Mouse (Mus musculus): ENCODE measurements at regions not wholly inside any gene's neighbourhood (a gene's known extent, or its start where the extent isn't known, plus 50 kb on each side); places are given as distances from the start of the nearest gene placed in this dataset.
A peak's percentile ranks its signal among the peaks of the same experiment; 100 is the strongest.

GRCm38 (mm10) chr14:106364767-106365623, 259.0 kb downstream of the Trim52 start:
- intact Hi-C loops (cut with DNase I): loop anchor here (10.0 kb wide), 1 partner anchor 60 kb away; no protein-coding TSS in a partner anchor
- no peak for DNase-seq (ENCODE audit: low spot score in 2 of 2)

DNA sequence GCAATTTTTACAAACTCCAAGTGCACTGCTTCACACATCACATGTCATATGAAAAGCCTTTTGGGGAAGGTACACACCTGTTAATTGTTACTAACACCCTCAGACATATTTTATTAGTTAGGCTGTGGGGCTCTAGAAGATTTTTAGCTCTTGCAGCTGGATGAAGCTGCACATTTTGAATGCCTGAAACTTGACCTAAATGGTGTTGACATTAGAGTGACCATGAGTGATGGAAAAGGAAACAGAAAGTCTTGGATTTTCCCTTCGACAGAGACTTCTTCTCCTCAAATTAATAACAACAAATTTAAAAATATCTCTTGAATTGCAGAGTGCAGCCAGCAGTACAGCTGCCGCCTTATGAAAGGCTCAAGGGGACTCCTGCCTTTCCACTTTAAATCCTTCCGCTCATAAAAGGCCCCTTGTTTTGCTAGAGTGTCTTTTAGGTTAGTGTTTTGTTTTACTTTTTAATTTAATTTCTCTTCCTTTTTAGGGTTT, 259.7 kb downstream of the Trim52 start:
- intact Hi-C loops (cut with DNase I): loop anchor here (10.0 kb wide), 1 partner anchor 59 kb away; no protein-coding TSS in a partner anchor
- DNase-seq (ENCODE audit: low spot score in 2 of 2): no peak

DNA sequence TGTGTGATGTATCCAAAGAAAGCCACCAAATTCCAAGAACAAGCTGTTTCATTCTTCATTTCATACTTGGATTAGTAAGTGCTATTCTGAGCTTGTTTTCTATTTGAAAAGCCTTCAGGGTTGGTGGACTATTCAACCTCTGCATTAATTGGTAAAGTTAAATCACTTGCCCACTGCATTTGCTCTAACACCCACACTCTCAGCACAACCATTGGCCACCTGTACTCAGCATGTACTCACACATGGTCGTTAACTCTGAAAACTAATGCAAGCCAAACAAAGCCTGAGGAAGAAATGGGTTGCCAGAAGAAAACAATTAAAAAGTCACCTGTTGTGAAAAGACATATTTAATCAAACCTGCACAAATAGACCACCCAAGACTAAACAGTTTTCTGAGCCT, 267.5 kb downstream of the Trim52 start:
- no peak for DNase-seq (ENCODE audit: low spot score in 2 of 2)
- intact Hi-C loops (cut with DNase I): no loop called here

DNA sequence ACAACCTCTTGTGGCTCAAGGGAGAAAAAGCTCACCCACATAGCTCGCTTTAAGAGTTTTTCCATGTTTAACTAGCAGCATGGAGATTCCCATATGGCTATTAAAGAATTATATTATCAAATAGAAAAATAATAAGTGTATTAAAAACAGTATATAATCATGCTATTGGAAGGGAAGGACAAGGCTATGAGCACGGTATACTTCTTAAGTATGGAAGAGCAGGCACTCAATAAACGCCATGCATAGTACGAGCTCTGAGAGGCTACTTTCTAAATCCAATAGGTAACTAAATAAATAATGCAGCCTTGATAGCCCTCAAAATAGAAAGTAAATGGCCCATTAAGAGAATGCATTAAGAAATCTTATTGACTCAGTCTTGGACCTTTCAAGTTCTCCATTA, 273.6 kb downstream of the Trim52 start:
- intact Hi-C loops (cut with DNase I): no loop called here
- no peak for DNase-seq (ENCODE audit: low spot score in 2 of 2)

GRCm38 (mm10) chr14:106387671-106388070, 281.7 kb downstream of the Trim52 start:
- no peak for DNase-seq (ENCODE audit: low spot score in 2 of 2)
- intact Hi-C loops (cut with DNase I): no loop called here

- DNase-seq (ENCODE audit: low spot score in 2 of 2): no peak
- intact Hi-C loops (cut with DNase I): no loop called here
These were observed 284.5 kb downstream of the Trim52 start for GRCm38 (mm10) chr14:106390546-106390945.

DNA sequence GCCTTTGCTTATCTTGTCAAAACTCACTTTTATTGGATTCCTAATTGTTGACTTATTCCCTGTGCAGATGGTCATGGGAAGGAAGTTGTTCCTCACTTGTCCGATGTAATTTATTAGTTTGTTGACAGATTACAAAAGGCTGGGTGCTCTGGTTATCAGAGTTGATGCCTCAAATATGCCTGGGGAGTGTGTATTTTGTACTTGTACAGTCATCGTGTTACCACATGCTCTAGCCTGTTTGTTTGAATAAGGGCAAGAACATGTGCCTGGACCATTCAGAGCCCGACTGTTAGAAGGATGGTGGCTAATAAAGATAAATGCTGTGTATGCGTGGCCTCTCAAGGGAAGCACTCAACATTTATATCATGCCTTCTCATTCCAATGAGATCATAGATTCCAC, 288.0 kb downstream of the Trim52 start:
- intact Hi-C loops (cut with DNase I): no loop called here
- DNase-seq (ENCODE audit: low spot score in 2 of 2): no peak

DNA sequence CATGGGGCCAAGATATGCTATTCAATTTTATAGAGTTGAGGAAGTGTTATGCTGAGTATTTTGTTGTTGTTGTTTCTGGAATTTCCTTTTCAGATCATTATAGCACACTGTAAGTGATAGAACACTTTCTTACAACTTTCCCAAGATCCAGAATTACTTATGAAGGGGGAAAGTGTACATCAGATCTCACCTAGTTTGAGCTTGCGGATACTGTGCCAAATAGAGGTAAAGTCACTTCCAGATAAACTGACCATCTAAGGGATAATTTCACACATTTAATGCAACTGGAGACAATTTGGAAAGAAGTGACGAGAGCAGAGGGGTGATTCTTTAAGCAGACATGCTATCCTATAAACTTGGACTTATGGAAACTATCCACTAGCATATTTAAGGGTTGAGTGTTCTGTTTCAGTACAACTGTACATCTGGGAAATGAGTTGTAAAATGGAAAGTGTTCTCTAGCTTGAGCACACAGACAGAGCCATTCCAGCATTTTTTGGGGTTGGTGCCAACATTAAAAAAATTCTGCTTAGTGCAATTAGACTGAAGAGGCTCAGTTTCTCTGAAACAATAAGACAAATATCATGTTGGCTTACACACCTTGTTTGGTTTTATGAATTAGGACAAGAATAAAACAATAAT, 307.0 kb downstream of the Trim52 start:
- DNase-seq (ENCODE audit: low spot score in 2 of 2): no peak
- intact Hi-C loops (cut with DNase I): no loop called here

GRCm38 (mm10) chr14:106424714-106425113, 318.7 kb downstream of the Trim52 start:
- intact Hi-C loops (cut with DNase I): loop anchor here (10.0 kb wide), 1 partner anchor 60 kb away; no protein-coding TSS in a partner anchor
- no peak for DNase-seq (ENCODE audit: low spot score in 2 of 2)

- intact Hi-C loops (cut with DNase I): loop anchor here (10.0 kb wide), 1 partner anchor 64 kb away; no protein-coding TSS in a partner anchor
- no peak for DNase-seq (ENCODE audit: low spot score in 2 of 2)
These were observed 322.6 kb downstream of the Trim52 start for GRCm38 (mm10) chr14:106428594-106428993.

DNA sequence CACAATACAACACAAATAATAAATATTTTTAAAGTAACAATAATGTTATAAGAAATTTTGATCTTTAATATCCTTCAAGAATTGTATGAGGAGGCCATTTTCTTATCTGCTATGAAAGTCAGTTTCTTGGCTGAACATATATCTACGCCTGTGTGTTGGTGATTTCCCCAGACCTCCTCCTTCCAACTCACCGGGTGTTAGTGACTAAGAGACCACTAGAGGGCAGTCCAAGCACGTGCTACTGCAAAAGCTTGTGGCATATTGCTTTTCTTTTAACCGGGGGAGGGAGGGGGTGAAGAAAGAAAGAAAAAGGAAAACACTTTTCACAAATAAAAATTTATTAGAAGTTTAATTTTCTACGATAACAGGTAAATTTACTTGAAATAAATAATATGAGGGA, 333.3 kb downstream of the Trim52 start:
- intact Hi-C loops (cut with DNase I): loop anchor here (1.0 to 10.0 kb wide), 2 partner anchors 46 to 61 kb away; no protein-coding TSS in a partner anchor
- DNase-seq (ENCODE audit: low spot score in 2 of 2): peak; percentile 75 to 83

DNA sequence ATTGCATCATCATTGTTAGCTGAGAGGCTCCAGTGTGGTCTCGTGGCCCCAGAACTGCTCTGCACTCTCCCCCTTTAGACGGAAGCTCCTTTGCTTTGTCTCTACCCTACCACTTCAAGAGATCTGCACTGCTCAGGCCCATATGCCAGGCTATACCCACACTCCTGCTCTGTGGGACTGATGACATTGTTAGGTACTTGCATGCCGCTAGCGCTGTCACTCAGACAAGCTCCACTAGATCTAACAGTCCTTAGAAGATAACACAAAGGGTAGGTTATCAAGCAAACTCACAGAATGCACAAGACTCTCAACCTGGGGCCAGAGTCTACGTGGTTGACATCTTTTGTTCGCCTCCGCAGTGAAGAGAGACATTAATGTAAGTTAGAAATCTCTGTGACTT, 383.1 kb downstream of the Trim52 start:
- intact Hi-C loops (cut with DNase I): loop anchor here (10.0 kb wide), 1 partner anchor 54 kb away; no protein-coding TSS in a partner anchor
- no peak for DNase-seq (ENCODE audit: low spot score in 2 of 2)

DNA sequence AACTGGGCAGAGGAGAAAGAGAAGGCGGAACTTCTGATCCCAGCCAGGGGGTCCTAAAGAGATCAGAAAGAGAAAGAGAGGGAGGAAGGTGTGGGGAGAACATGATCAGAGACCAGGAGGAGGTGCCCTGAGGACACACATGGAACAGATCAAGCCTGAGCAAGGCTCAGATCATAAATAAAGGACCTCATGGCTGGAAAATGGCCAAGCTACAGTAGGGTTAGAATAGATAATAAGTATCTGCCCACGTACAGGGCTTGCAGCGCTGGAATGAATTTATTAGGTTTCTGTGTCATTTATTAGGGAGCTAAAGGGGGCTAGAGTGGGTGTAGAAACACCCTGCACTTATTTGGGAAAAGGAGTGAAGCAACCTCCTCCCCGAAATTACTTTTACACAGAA, 385.4 kb downstream of the Trim52 start:
- intact Hi-C loops (cut with DNase I): no loop called here
- DNase-seq (ENCODE audit: low spot score in 2 of 2): no peak

DNA sequence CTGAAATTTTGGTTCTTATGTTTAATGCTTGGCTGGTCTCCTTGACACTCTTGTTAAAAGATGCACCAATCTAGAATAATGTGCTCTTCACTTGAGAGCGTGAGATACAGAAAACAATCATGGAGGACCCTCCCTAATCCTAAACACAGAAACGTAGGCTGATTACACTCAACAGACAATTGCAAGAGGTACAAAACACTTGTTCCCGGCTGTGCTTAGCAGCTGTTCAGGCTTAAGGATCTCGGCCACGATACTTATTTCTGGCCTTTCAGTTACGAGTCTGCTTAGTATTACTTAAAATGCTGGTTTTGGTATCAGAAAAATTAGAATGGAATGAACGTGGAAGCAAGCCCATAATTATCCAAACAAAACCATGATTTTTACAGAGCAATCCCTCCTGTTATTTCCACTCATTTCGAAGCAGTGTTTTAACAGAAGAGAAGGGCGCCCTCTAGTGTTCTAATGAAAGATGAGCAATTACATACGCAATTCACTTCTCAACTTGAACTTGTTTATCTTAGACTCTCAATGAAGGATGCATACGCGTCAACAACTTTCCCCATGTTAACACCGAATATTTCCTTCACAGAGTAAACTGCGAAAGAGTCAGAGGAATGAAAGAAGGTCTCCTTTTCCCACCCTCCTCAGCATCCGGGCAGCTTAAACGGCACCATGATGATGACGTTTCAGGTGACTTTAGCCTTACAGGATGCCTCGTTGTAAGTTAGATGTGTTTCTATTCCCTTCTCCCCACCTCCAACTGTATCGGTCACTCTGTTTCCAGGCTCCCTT, 394.5 kb downstream of the Trim52 start:
- intact Hi-C loops (cut with DNase I): loop anchor here (1.0 to 10.0 kb wide), 3 partner anchors 61 to 1186 kb away; partner anchors contain the start of gene Spry2
- peak; percentile 54 to 78 for DNase-seq (ENCODE audit: low spot score in 2 of 2)

- peak; percentile 62 to 87 for DNase-seq (ENCODE audit: low spot score in 2 of 2)
- intact Hi-C loops (cut with DNase I): loop anchor here (10.0 kb wide), 2 partner anchors 612 to 1192 kb away; partner anchors contain the start of gene Spry2
These were observed 400.9 kb downstream of the Trim52 start for GRCm38 (mm10) chr14:106506921-106507320.

- DNase-seq (ENCODE audit: low spot score in 2 of 2): no peak
- intact Hi-C loops (cut with DNase I): no loop called here
These were observed 412.8 kb downstream of the Trim52 start for GRCm38 (mm10) chr14:106518552-106519358.

DNA sequence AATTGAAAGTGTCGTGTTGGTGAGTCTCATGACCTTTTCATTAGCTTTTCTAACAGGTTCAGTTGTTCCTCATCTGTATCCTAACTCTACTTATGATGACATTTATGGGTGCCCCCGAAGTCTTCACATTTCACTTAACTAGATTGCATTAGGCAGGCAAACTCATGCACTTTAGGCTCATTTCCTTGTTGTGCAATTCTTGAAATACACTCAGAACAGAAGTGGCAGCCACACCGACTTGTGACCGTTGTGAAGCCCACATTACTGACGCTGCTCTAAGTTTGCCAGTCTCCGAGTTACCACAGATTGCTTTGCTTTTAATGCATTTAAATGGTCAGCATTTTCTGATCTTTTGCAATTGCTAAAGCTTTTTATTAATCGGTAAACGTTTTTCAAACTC, 414.8 kb downstream of the Trim52 start:
- intact Hi-C loops (cut with DNase I): no loop called here
- DNase-seq (ENCODE audit: low spot score in 2 of 2): no peak

DNA sequence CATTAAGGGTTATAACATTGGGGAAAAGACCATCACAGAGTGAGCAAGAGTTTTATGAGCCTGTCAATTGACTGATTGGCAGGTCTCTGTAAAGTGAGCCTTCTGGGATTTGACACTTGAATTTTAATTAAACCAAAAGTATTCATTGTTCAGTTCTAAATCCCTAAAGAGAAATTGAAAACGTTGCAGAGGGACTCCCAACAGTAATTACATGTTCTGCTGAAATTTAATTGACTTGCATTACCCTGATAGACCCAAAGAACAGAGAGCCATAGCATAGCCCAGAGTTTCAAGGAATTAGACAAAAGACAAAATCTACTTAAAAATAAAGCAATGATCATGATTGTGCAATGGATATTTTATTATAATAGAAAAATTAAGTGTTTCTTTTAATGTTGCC, 444.2 kb downstream of the Trim52 start:
- no peak for DNase-seq (ENCODE audit: low spot score in 2 of 2)
- intact Hi-C loops (cut with DNase I): no loop called here

DNA sequence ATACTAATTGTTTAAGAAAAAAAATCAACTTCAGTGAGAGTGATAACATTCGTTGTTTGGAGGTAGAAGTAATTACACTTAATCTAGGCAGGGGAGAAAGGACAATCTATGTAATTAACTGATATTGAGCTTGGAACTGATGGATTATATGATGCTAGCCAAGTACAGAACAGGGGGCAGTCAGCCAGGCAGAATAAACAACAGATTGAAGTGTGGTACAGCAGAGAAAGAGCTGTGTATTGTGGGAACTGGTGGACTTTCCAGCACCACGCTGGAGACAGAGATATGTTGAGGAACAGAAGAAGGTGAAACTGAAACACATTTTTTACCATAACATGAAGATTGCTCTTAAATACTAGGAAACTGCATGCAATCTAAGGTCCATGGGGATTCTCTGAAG, 473.3 kb downstream of the Trim52 start:
- intact Hi-C loops (cut with DNase I): no loop called here
- DNase-seq (ENCODE audit: low spot score in 2 of 2): no peak

All from left cerebral cortex, postnatal 14 days (tissue).